Mouse (Mus musculus) CH12.LX (cell line): Measurements from ENCODE around the gene Dcun1d4. TPM values are rescaled to one million over a fixed set of nuclear protein-coding genes. Genes with fewer than 3 reads are reported as not detected.

Experiments used
- DNase-seq: peaks from one replicate; pipeline ENCODE4 v3.0.0-alpha.2; 2013; ENCODE audit errors: extremely low read depth
- H3K27ac ChIP-seq: 2 replicates; pipeline ENCODE4 v1.5.1; 2012; ENCODE audit warnings: low read depth, mild to moderate bottlenecking, control low read depth, moderate library complexity; ENCODE audit not compliant: insufficient read depth
- H3K27me3 ChIP-seq: replicated peaks from 2 replicates; pipeline ENCODE3; 2012; ENCODE audit warnings: inconsistent platforms
- H3K36me3 ChIP-seq, 2 experiments: replicated peaks in 1 of 2; 2 replicates each; pipeline versions ENCODE3 to v1.6.1; 2012; ENCODE audit warnings: inconsistent platforms in 1 of 2, low read length in 1 of 2, mild to moderate bottlenecking in 1 of 2, mixed read lengths in 1 of 2, moderate library complexity in 1 of 2; ENCODE audit not compliant: control insufficient read depth in 1 of 2, insufficient read depth in 1 of 2
- H3K4me1 ChIP-seq, 2 experiments: 2 replicates each; pipeline ENCODE4 v1.6.1; 2012; ENCODE audit warnings: inconsistent platforms in 1 of 2, moderate library complexity in 1 of 2; ENCODE audit not compliant: insufficient read depth in 2 of 2, control insufficient read depth in 1 of 2
- H3K4me2 ChIP-seq: 2 replicates; pipeline ENCODE4 v1.6.1; 2012; ENCODE audit warnings: low read depth, mild to moderate bottlenecking, control low read depth; ENCODE audit not compliant: poor library complexity, insufficient read depth, severe bottlenecking
- H3K4me3 ChIP-seq, 3 experiments: fragments of 150-350 bp in 1 of 3; sonication (generic) in 1 of 3; replicated peaks in 1 of 3; 2 replicates each; pipeline versions ENCODE3 to v1.5.1; 2011 to 2012; ENCODE audit warnings: low read depth in 2 of 3, low read length in 2 of 3, mild to moderate bottlenecking in 2 of 3, moderate library complexity in 2 of 3, control low read depth in 1 of 3, improper control_type of control experiment in 1 of 3, inconsistent platforms in 1 of 3, mixed read lengths in 1 of 3; ENCODE audit not compliant: poor library complexity in 1 of 3
- H3K79me2 ChIP-seq: replicated peaks from 2 replicates; pipeline ENCODE4 v1.6.1; 2012; ENCODE audit warnings: mild to moderate bottlenecking, moderate library complexity; ENCODE audit not compliant: control insufficient read depth, poor library complexity, insufficient read depth, severe bottlenecking; ENCODE audit errors: extremely low read depth
- H3K9ac ChIP-seq: 2 replicates; pipeline ENCODE4 v1.6.1; 2012; ENCODE audit warnings: low read depth, mild to moderate bottlenecking, control low read depth, moderate library complexity; ENCODE audit not compliant: insufficient read depth
- H3K9me3 ChIP-seq: replicated peaks from 2 replicates; pipeline ENCODE3; 2012; ENCODE audit warnings: low read length, inconsistent platforms, mixed read lengths
- GABPA ChIP-seq: IDR thresholded peaks from 2 replicates; pipeline ENCODE4 v1.6.1; 2012; ENCODE audit warnings: low read depth, low read length, improper control_type of control experiment, inconsistent platforms; ENCODE audit not compliant: insufficient replicate concordance
- USF1 ChIP-seq: IDR thresholded peaks from 2 replicates; pipeline ENCODE4 v1.6.1; 2014; ENCODE audit warnings: low read depth, mild to moderate bottlenecking, inconsistent platforms, low read length, improper control_type of control experiment
- ZKSCAN1 ChIP-seq: IDR thresholded peaks from 2 replicates; pipeline ENCODE4 v1.6.1; 2012; ENCODE audit warnings: low read depth, inconsistent platforms, low read length, improper control_type of control experiment, borderline replicate concordance
- dilution Hi-C: fragments of 300-500 bp; cut with MboI; formaldehyde crosslinking; loops from 2 replicates; pipeline ENCODE4 v1.14.3; 2020; ENCODE audit warnings: low sequenced_read_pairs; ENCODE audit not compliant: extremely low pct_unique_long_range_greater_than_20kb, extremely low pct_ligation_motif_present
- in situ Hi-C: fragments of 300-500 bp; cut with MboI; formaldehyde crosslinking; loops from 3 replicates; pipeline ENCODE4 v1.14.3; 2019; ENCODE audit warnings: low sequenced_read_pairs, low pct_ligation_motif_present, low pct_unique_long_range_greater_than_20kb, mixed read lengths
- polyA plus RNA-seq: library from polyadenylated mRNA; unstranded; fragments of >175 nt; gene quantifications from 2 replicates; pipeline ENCODE4 v1.2.1, GENCODE M21; 2012; ENCODE audit warnings: low read depth; ENCODE audit not compliant: insufficient read length
- total RNA-seq, 2 experiments: library from RNA; depleted of rRNA; stranded (reverse); fragments of 300-350 nt in 1 of 2; fragments of >200 nt in 1 of 2; gene quantifications; 2 replicates each; pipeline ENCODE4 v1.2.3; 2012 to 2014

Dcun1d4 gene
- total and polyA plus RNA-seq, 3 experiments: 1.4 to 3.9 (median 1.7) TPM

GRCm38 (mm10) chr5:73604964-73605363 lies 124.2 kb downstream of the Dcun1d4 start:
- Histone ChIP-seq H3K4me3 (no peak overlapping the region), H3K9me3 (peaks cover 1% of the 10 kb centered on the region)
- TF ChIP-seq USF1 (no peak), GABPA (no peak), ZKSCAN1 (no peak)
- TF ChIP-seq, all 38 proteins: peak for 0
- Histone ChIP-seq H3K27me3 (no peaks in the 10 kb centered on the region), H3K4me1 (no peaks in the 10 kb centered on the region), H3K36me3 (no peaks in the 10 kb centered on the region), H3K79me2 (no peaks in the 10 kb centered on the region), H3K27ac (no peak overlapping the region), H3K9ac (no peak overlapping the region), H3K4me2 (no peak overlapping the region)
- no peak for DNase-seq
- dilution Hi-C loops (no loop called here), in situ Hi-C loops (no loop called here)

Other genes with a start within 250 kb of the Dcun1d4 start
- 31.3 and 35.0 TPM in 2 replicates for gene Fryl, start 224.4 kb upstream of the Dcun1d4 start, total RNA-seq (2012; rRNA removed)
- gene Fryl, start 224.4 kb upstream of the Dcun1d4 start, total RNA-seq (2014; rRNA removed): 23.2 and 23.8 TPM in 2 replicates
- gene Fryl, start 224.4 kb upstream of the Dcun1d4 start, polyA plus RNA-seq: 32.6 and 38.4 TPM in 2 replicates
- gene Ociad1, start 188.2 kb upstream of the Dcun1d4 start, total RNA-seq (2012; rRNA removed): 153 and 164 TPM in 2 replicates
- gene Ociad1, start 188.2 kb upstream of the Dcun1d4 start, total RNA-seq (2014; rRNA removed): 292 and 359 TPM in 2 replicates
- gene Ociad1, start 188.2 kb upstream of the Dcun1d4 start, polyA plus RNA-seq: 285 and 329 TPM in 2 replicates
- gene Ociad2, start 140.0 kb upstream of the Dcun1d4 start, total RNA-seq (2012; rRNA removed): 5.3 and 6.3 TPM in 2 replicates
- gene Ociad2, start 140.0 kb upstream of the Dcun1d4 start, total RNA-seq (2014; rRNA removed): 1.9 and 2.3 TPM in 2 replicates
- 3.2 and 4.4 TPM in 2 replicates for gene Ociad2, start 140.0 kb upstream of the Dcun1d4 start, polyA plus RNA-seq
- not detected in 2 replicates for gene Cwh43, start 74.9 kb upstream of the Dcun1d4 start, total RNA-seq (2012; rRNA removed)
- gene Cwh43, start 74.9 kb upstream of the Dcun1d4 start, total RNA-seq (2014; rRNA removed): not detected in 2 replicates
- gene Cwh43, start 74.9 kb upstream of the Dcun1d4 start, polyA plus RNA-seq: not detected in 2 replicates
- 0.04 TPM in 1 of 2 replicates, not detected in the other for gene Lrrc66, start 151.5 kb downstream of the Dcun1d4 start, total RNA-seq (2012; rRNA removed)
- gene Lrrc66, start 151.5 kb downstream of the Dcun1d4 start, total RNA-seq (2014; rRNA removed): not detected in 2 replicates
- gene Lrrc66, start 151.5 kb downstream of the Dcun1d4 start, polyA plus RNA-seq: not detected in 2 replicates
- 2.6 TPM in 2 replicates for gene Sgcb, start 166.8 kb downstream of the Dcun1d4 start, total RNA-seq (2012; rRNA removed)
- gene Sgcb, start 166.8 kb downstream of the Dcun1d4 start, total RNA-seq (2014; rRNA removed): 4.6 and 4.7 TPM in 2 replicates
- 8.5 and 10.4 TPM in 2 replicates for gene Sgcb, start 166.8 kb downstream of the Dcun1d4 start, polyA plus RNA-seq
- gene Spata18, start 170.4 kb downstream of the Dcun1d4 start, total RNA-seq (2012; rRNA removed): not detected in 2 replicates
- gene Spata18, start 170.4 kb downstream of the Dcun1d4 start, total RNA-seq (2014; rRNA removed): not detected in 2 replicates
- gene Spata18, start 170.4 kb downstream of the Dcun1d4 start, polyA plus RNA-seq: not detected in 2 replicates